Mouse (Mus musculus): ENCODE results near the gene Fkbp6.
"Not testable (repeated sequence)": the region's sequence is repeated elsewhere in the genome, so short reads cannot be mapped to it uniquely, and the experiment has no call there.

Gene Fkbp6

DNA sequence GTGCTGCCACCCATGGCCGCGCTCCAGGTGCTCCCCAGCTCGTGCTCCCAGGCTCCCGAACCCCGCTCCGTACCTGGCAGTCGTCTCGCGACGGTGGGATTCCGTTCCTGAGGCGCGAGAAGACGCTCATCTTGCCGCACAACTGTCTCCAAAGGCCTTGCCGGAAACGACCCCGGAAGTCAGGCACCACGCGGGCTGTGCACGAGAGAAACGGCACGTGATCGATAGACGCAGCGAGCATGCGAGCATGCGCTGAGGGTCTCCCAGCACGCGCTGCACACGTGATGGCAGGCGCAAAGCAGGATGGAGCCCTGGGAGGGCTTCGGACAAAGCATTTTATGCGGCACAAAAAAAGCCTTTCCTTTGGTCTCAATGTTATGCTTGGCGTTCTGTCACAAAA is at the start of gene Fkbp6:
Gene Fkbp6 (minus strand): TSS at position 183 of the 400 bp plus-strand sequence.
- DNase-seq (ENCODE audit: low spot score) = no peak

DNA sequence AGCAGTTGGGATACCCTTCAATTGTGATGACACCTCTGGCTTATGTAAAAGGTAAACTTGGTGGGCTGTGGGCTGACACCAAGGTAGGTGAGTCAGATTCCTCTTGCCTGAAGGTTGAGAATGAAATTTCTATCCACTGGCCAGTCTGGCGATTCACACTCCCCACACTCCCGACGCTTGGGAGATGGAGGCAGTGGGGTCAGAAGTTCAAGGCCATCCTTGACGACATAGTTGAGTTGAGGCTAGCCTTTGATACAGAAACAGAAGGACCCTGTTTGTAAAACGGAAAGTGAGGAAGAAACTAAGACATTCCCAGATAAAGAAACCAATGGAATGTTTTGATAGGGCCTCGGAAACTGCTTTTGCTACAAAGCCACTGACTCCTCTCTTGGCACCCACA is 49.5 kb upstream of the Fkbp6 start:
- no peak for DNase-seq (ENCODE audit: low spot score)

DNA sequence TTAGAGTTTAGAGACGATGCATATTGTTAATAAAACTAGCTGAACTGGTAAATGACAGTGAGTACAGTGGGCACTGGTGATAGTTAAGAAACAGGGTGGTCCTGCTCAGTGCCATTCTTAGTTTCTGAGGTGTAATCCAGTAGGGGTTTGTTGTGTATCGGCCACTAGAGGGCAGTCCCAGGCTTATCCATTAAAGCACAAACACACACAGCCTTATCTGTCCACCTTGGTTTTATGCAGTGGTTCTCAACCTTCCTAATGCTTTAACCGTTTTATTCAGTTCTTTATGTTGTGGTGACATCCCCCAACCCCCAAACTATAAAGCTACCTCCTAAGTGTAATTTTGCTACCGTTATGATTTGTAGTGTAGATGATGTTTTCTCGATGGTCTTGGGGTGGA is 46.0 kb upstream of the Fkbp6 start:
- no peak for DNase-seq (ENCODE audit: low spot score)

DNA sequence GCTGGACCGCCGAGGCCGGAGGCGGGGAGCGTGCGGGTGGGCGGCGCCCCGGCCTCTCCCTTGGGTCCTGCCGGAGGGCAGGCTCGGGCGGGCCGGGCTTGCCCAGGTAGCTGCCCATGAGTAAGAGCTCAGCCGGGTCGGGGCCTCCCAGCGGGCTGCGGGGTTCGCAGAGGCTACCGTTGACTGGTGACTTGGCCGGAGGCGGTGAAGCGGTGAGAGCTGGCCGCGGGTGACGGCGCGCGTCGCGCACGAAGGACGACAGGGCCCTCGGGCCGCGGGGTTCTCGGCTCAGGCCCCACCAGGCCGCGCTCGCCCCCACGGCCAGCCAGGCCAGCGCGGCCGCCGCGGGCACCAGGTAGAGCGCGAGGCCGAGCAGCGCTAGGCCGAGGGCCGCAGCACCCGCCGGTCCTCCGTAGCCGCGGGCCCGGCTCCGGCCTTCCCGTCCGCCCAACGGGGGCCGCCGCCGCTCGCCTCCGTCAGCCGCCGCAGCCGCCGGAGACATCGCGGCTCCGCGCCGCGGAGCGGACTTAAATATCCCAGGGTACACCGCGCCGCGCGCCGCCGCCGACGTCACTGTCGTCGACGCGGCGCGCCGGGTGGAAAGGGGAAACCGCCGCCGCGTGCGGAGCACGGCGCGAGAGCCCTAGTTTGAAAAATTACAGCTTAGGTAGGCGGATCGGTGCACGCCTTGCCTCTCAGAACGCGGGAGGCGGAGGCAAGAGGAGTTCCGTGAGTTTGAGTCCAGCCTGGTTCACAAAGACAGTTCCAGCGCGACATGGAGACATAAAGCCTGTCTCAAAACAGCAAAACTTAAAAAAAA is 44.4 kb upstream of the Fkbp6 start, which contains the start of gene Pom121:
Gene Pom121 (minus strand): TSS at position 543 of the 820 bp plus-strand sequence.
- DNase-seq (ENCODE audit: low spot score) = peak; percentile 53

DNA sequence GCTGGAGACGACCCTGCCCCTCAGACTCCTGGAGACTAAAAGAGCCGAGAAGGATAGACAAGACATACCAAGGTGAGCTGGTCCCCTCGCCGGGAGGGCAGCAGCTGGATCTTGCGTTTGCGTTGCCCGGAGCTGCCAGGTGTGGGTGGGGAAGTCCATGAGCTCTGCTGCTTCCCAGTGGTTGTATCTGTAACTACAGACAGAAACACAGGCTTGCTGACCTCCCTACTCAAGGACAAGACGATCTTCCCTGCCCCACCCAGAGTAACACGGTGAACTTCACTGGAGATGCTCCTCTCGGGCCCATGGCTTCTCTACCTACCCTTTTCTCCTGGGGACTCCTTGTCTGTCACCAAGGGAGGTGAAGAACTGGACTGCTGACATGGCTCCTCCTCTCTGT is 33.9 kb upstream of the Fkbp6 start:
- no peak for DNase-seq (ENCODE audit: low spot score)

DNA sequence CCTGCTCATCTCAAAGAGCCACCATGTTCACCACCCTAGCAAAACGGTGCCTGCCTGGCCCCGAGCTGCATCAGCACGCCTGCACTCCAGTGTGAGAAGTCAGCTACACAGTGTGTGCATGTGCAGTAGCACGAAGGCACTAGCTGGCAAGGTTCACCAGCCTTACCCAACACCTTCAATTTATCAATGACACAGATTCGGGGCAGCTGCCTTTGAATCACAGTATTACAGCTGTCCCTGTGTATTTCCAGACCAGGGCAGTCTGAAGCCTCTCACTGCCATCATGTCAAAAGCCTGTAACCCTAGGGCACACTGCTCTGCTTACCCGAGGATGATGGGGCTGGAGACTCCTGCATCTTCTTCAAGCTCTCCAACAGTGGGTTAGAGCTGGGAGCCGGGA is 32.9 kb upstream of the Fkbp6 start:
- no peak for DNase-seq (ENCODE audit: low spot score)

DNA sequence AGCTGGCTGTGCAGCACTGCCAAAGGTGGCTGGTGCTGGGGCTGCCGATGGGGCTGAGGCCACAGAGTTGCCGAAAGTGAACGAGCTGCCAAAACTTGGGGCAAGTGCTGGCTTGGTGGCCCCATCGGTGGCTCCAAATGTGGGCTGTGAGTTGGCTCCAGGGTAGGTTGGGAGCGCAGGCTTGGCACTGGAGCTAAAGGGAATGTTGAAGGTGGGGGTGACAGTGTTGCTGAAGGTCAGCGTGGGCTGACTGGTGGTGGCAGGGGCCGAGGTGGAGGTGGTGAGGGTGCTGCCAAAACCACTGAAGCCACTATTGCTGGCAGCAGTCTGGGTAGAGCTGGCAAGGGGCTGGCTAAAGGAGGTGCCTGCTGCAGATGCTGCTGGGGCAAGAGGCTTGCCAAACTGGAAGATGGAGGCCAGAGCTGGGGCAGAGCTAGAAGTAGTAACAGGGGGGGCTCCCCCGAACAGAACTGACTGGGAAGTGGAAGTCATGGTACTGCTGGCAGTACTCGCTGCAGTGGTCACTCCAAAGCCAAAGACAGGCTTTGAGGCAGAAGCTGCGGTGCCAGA is 31.6 kb upstream of the Fkbp6 start:
- DNase-seq (ENCODE audit: low spot score) = no peak

DNA sequence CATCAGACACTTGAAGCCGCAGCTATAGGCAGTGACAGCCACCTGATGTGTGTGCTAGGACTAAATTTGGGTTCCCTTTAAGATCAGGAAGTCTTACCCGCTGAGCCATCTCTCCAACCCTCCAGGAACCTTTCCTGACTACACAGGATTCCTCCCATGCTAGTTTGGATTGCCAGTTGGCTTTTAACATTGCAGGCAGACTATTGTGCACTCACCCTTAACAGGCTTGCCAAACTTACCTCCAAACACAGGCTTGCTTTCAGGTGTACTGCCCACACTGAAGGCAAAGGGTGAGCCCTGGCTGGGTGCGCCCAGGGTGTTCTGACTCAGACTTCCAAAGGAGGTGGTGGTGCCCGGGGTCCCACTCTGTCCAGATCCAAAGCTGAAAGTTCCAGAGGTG is 30.8 kb upstream of the Fkbp6 start:
- DNase-seq (ENCODE audit: low spot score) = no peak

DNA sequence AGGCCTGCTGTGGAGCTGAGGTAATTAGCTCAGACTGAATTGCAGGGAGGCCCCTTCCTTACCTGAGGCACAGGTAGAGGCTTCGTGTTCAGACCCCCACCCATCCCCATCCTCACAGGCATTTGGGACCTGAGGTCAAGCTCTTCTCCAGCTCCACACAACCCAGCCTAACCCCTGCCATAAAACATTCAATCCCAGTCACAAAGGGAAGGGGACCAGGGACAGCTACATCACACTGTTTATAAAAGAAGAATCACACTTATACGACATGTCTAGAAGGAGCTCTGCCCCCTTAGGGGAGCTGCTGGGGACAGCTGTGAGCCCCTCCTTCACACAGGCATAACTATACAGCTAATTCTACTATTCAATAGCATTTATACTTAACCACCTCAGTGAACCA is 26.5 kb upstream of the Fkbp6 start:
- no peak for DNase-seq (ENCODE audit: low spot score)

DNA sequence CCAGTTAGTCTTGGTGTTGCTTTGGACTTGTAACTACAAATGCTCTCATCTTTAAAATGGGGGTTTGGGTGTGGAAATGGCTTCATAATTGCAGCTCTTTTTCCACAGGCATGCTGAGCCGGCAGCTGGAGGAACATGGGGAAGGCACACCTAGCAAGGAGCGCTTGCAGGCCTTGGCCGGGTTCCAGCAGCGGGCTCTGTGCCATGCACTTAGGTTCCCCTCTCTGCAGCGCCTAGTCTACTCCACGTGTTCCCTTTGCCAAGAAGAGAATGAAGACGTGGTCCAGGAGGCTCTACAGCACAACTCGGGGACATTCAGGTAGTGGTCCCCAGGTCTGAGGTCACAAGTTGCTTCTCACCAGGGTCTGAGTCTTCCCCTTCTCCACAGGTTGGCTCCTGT is 25.3 kb upstream of the Fkbp6 start:
- DNase-seq (ENCODE audit: low spot score) = no peak

DNA sequence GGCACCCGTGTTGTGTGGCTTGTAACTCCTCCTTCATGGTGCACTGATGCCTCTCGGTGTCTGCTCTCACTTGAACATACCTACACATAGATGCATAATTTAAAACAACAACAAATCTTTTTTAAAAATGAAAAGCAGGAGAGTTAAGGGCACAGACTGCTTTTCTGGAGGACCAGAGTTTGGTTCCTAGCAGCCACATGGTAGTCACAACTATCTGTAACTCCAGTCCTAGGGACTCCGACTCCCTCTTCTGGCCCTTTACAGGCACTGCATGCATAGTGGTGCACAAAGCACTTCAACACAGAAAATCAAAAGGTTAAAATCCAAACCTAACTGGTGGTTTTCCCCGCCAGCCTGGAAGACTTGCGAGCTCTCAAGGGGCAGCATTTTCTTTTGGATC is 23.8 kb upstream of the Fkbp6 start:
- DNase-seq (ENCODE audit: low spot score) = no peak

DNA sequence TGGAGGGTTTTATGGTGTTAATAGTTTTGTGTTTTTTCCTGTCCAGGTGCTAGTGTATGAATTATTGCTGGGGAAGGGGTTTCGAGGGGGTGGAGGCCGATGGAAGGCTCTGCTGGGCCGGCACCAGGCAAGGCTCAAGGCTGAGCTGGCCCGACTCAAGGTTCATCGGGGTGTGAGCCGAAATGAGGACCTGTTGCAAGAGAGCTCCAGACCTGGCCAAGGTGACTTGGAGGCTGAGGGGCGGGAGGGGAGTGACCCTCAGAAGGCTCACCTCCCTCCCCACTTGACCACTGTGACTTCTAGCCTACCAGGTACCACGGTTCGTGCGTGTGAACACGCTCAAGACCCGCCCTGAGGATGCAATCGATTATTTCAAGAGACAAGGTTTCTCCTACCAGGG is 21.4 kb upstream of the Fkbp6 start:
- DNase-seq (ENCODE audit: low spot score) = no peak

DNA sequence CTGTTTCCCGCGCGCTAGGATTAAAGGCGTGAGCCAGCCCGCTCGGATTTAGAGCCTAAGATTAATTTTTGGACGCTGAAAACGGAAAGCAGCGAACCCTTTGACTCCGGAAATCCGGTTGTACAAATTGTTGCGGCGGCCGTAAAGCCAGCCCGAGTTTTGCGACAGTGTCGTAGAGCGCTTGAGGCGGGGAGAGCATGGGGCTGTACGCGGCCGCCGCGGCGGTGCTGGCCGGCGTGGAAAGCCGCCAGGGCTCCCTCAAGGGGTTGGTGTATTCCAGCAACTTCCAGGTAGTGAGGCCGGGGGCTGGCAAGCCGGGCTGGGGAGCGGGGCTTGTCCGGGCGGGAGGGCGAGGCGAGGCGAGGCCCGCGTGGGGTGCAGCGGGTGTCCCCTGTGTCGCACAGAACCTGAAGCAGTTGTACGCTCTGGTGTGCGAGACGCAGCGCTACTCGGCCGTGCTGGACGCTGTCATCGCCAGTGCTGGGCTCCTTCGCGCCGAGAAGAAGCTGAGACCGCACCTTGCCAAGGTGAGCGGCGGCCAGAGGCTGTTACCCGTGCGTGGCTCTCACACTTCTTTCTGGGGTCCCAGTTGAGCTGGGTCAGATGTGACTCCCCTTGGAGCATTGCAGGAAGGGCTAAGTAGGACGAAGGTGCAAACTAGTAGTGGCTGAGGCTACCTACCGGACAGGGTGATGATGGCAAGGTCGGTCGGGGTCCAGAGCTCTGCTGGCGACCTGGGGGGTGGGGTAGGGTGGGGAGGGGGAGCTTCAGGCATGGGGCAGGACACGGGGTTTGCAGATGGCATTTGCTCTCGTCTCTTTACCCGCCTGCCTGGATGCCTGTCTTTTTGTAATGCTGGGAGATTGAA is 20.2 kb upstream of the Fkbp6 start, which contains the start of gene Nsun5:
Gene Nsun5 (plus strand): TSS at position 167 of the 868 bp plus-strand sequence.
- DNase-seq (ENCODE audit: low spot score) = peak; percentile 77

DNA sequence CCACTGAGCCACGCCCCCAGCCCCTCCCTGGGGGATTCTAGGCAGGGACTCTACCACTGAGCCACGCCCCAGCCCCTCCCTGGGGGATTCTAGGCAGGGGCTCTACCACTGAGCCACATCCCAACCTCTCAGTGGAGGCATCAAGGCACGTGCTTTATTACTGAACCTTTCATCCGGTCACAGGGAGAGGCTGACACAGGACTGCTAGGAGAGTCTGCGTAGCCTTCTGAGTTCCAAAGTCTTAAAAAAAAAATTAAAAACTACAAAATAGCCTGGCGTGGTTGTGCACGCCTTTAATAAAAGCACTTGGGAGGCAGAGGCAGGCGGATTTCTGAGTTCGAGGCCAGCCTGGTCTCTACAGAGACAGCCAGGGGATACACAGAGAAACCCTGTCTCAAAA is 19.4 kb upstream of the Fkbp6 start:
- not testable (repeated sequence) for DNase-seq (ENCODE audit: low spot score)

DNA sequence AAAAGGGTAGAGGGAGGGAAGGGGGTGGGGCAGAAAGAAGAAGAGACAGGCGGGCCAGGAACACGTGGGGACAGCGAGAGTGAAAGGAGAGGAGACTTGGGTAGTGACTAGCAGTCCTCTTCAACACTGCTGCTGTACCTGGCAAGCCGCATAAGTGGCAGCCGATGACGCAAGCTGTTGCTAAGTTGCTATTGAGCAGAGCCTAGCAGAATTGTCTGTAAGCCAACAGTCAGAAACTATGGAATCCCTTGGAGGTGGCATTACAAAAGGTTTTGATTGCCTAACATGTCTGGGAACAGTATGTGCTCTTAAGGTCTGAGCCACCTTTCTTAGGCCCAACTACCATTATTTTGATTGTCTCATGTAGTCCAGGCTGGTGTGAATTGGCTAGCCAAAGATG is 18.5 kb upstream of the Fkbp6 start:
- no peak for DNase-seq (ENCODE audit: low spot score)

DNA sequence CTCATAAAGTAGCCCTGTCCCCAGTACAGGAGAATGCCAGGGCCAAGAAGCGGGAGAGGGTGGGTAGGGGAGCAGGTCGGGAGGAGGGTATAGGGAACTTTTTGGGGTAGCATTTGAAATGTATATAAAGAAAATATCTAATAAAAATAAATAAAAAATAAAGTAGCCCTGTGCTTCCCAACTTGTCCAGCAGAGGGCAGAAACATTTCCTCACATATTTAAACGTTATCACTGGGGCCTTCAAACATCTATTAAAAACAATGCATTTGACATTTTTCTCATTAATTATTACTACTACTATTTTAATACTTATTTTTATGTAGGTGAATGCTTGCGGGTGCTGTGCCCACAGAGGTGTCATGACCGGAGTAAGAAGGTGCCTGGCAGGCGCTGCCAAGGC is 18.0 kb upstream of the Fkbp6 start:
- DNase-seq (ENCODE audit: low spot score) = no peak

DNA sequence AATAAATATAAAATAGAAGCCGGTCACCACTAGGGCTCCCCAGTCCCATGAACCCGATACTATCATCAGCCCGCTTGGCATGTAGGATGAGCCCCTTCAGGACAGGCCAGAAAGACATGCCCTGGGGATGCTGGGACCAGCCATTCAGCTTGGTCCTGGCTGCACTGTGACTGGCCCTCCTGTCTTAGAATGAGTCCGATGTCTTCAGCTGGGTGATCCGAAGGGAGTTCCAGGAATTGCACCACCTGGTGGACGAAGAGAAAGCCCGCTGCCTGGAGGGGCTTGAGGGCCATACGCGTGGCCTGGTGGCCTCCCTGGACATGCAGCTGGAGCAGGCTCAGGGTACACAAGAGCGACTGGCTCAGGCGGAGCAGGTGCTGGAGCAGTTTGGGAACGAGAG is 13.7 kb upstream of the Fkbp6 start:
- DNase-seq (ENCODE audit: low spot score) = no peak

DNA sequence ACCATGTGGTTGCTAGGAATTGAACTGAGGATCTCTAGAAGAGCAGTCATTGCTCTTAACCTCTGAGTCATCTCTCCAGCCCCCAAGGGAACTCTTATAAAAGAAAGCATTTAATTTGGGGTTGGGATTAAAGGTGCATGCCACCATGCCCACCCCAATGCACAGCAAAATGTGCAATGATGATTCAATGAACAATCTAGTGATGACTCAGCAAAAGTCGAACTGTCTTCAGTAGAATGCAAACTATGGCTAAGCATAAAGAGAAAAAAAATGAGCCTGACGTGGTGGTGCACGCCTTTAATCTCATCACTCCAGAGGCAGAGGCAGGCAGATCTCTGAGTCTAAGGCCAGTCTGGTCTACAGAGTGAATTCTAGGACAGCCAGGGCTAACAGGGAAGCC is 12.7 kb upstream of the Fkbp6 start:
- DNase-seq (ENCODE audit: low spot score) = no peak

DNA sequence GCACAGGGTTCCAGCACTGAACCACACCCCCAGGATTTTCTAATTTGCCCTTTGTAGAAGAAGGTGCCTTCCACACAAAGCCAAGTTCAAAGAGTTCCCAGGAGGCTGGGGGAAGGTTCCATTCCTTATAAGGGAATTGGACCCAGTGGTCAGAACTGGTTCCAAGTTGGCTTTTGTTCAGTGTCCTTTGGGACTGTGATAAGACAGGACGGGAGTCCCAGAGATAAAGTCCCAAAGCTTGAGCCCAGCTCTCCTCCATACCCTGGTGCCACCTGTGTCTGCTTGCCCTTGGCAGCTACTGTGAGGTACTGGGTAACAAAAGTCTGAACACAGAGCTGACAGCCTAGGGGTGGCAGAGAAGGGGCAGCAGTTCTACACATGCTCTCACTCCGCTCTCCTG is 9.9 kb upstream of the Fkbp6 start:
- no peak for DNase-seq (ENCODE audit: low spot score)

DNA sequence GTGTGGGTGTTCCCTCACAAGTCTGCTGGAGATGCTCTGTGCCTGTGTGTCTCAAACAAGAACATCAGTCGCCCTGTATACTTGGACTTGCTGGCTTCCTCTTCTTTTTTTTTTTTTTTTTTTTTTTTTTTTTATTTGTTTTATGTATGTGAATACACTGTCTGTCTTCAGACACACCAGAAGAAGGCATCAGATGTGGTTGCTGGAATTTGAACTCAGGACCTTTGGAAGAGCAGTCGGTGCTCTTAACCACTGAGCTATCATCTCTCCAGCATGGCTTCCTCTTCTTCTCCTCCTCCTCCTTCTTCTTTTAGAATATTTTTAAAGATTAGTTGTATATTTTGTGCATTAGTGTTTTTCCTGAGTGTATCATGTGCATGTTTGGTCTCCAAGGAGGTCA is 7.7 kb upstream of the Fkbp6 start:
- DNase-seq (ENCODE audit: low spot score) = no peak

DNA sequence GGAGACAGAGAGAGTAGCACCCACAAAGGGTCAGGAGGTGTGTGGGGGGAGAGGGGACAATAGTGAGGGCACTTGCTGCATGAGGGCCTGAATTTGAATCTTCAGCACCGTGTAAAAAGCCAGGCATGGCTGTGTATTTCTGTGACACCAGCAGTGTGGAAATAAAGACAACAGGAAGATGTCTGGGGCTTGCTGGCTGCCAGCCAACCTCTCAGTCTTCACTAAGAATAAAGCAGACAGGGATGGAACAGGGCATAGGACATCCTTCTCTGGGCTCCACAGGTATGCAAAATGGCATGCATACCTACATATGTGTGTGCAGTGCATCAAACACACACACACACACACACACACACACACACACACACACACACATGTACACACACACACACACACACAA is 6.2 kb upstream of the Fkbp6 start:
- DNase-seq (ENCODE audit: low spot score) = no peak

DNA sequence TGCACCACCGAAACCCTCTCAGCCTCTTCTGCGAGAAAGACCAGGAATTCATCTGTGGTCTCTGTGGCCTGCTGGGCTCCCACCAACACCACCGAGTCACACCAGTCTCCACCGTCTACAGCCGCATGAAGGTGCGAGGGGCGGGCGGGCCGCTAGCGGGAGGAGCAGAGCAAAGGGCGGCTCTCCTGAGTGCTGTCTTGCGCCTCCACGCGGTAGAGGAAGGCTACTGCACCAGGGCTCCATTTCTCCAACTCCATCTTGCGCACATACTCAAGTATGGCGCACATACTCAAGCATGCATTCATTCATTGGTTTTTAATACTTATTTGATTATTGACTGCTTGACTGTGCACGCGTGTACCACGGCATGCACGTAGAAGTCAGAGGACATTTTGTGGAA is 3.7 kb upstream of the Fkbp6 start:
- no peak for DNase-seq (ENCODE audit: low spot score)

DNA sequence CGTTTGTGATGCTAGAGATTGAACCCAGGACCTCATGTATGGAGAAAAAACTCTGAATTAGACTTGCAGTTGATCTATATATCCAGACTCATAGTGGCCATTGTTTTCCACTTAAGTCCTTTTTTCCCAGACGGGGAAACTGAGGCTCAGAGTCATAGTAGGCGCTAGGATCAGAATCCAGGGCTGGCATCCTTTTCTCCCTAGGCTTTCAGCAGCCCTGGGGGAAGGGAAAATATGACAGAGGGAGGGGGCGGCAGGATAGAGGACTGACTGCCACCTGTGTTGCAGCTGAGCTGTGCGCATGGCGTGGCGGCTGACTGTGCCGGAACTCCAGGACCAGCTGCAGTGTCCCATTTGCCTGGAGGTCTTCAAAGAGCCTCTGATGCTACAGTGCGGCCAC is 3.2 kb upstream of the Fkbp6 start, which contains the start of gene Trim50:
Gene Trim50 (plus strand): TSS at position 301 of the 400 bp plus-strand sequence.
- no peak for DNase-seq (ENCODE audit: low spot score)

All from left cerebral cortex, adult 11 months (tissue).